Mouse (Mus musculus) liver, embryonic 18 days (tissue): ENCODE data around the gene Tigd4. TPM values are rescaled to one million over a fixed set of nuclear protein-coding genes. Genes with fewer than 3 reads are reported as not detected.

Source experiments
- polyA plus RNA-seq: library from polyadenylated mRNA; depleted of rRNA; stranded (reverse); fragments of >200 nt; gene quantifications from 2 replicates; pipeline ENCODE4 v1.2.3, GENCODE M21; 2012; rRNA removed

Gene Tigd4
- not detected in 2 replicates for polyA plus RNA-seq

DNA sequence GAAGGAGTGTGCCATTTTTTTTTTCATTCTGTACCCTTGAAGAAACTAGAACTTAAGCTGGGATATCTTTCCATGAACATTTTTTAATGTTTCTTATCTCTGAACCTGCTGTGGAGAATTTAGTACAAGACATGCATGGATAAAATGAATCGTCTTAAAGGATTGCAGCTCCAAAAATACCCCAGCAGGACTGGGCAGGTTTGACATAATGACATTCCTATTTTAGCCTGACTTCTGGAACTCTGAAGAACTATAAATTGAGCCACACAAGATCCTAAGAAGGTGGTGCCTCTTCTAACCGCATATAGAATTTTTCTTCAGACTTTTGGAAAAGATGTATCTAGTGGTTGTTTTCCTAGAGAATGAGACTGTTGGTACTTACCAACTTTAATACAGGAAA is at the start of gene Tigd4:
TSS of gene Tigd4 (plus strand) at position 301 of the 400 bp plus-strand sequence.

DNA sequence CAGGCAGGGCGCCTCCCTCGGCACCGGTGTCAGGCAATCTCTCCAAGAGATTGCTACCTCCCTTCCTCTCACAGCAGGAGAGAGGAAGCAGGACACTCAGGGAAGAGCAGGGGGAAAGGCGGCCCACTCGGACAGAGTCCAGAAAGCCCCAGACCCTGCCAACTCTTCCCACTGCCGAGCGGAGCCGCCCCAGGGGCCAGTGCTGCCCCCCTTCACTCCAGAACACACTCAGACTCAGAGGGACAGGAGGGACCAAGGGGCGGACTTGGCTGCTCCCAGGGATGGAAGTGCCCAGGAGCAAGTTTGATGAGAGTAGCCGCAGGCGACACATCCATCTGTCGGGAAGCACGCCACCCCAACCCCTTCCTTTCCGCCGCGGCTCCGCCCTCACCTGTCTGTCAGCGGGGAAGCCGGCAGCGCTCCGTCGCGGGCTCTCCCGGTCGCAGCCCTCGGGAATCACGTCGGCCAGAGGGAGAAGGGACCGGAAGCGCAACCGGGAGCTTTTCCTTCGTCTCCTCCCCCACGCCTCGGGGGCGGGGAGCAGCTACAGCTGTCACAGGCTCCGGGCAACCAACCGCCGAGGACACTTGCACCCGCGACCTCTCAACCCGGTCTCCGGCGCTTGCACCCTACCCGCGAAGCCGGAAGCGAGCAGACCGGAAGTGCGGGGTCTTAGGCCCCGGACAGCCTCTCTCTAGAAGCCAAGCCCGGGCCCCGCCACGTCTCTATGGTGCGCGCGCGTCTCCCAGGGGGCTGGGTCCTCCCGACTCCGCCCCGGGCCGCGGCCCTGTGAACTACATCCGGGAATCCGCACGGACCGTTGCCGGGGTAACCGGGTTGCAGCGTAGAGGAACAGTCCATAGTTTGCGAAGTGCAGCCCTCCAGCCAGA is 11.1 kb upstream of the Tigd4 start, which contains the start of gene Arfip1:
TSS of gene Arfip1 (minus strand) at position 603 of the 890 bp plus-strand sequence.

Other genes starting within 250 kb of the Tigd4 start
- 11.9 and 15.0 TPM in 2 replicates for gene Fhdc1, start 113.1 kb upstream of the Tigd4 start, polyA plus RNA-seq
- 7.8 and 8.1 TPM in 2 replicates for gene Arfip1, start 10.9 kb upstream of the Tigd4 start, polyA plus RNA-seq
- 3.3 and 4.1 TPM in 2 replicates for gene Tmem154, start 72.6 kb downstream of the Tigd4 start, polyA plus RNA-seq
- 2.3 and 2.7 TPM in 2 replicates for gene Fbxw7, start 221.7 kb downstream of the Tigd4 start, polyA plus RNA-seq